Mouse (Mus musculus) B cell, adult 2 months (primary cell): Measurements from ENCODE around the gene Exosc9.
"Not testable (repeated sequence)": the region's sequence is repeated elsewhere in the genome, so short reads cannot be mapped to it uniquely, and the experiment has no call there.

Experiments used
- DNase-seq, 2 experiments: peaks; one replicate each; pipeline ENCODE4 v3.0.0; 2022

Exosc9 gene

GRCm38 (mm10) chr3:36559606-36560005 lies 7.2 kb downstream of the Exosc9 start:
- DNase-seq, result no peak

- no peak for DNase-seq
Observed at GRCm38 (mm10) chr3:36563666-36564065, 11.3 kb downstream of the Exosc9 start.

GRCm38 (mm10) chr3:36569836-36570235 lies 17.4 kb downstream of the Exosc9 start:
- no peak for DNase-seq

DNA sequence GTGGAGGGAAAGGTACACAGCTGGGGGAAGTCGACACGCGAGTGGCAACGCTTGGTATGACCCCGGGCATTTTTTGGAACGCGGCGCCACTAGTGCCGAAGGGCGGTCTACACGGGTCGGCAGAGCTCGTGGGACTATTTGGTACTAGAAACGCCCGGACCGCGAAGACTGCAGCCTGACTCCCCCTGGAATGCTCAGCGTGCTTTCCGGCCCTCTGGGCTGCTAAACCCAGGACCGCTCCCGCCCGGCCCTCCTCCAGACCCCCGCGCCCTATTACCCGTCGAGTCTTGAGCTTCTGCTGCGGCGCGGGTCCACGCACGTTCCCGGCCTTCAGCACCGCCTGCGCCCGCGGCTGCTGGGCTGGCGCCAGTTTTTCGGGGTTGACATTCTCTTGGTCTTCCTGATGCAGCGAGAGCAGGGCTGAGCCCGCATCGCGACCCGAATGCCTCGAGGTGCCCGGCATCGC lies 19.0 kb downstream of the Exosc9 start:
- no peak for DNase-seq

DNA sequence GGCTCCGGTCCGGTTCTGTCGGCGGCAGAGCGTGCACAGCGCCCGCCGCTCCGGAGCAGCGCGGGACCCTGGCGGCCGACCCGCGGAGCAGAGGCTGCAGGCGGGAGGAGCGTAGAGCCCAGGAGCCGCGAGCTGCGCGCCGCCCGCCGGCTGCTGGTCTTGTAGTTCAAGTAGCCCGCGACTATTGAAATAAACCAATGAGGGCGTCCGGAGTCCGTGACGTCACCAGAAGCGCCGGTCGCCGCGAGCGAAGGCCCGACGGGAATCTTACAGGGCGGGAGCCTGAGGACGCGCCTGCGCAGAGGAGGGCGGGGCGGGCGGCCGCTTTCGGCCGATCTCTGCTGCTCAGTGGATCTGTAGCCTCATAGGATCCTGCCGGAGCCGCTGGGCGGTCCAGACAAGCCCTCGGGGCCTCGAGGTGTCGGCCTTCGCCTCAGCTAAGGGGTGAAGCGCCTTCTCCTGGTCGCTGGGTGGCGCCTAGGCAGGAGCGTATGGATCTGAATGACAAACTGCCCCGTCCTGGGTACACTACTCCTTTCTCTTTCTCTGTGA lies 19.5 kb downstream of the Exosc9 start, which contains the start of gene Ccna2:
Gene Ccna2, minus strand, starts transcription at position 324 of the 552 bp plus-strand sequence.
- peak; percentile 97 to 98 for DNase-seq

DNA sequence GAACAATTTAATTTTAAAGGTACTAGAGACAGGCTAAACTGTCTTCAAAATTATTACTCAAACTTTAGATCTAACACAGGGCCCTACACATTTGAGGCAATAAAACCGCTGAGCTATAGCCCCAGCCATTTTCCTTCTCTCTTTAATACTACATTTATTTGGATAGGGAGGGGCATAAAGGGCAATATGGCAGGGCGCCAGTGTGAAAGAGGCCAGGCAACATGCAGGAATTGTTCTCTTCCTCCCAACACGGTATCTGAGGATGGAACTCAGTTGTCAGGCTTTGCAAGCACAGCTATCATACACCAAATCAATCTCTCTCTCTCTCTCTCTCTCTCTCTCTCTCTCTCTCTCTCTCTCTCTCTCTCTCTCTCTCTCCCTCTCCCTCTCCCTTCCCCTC lies 46.4 kb downstream of the Exosc9 start:
- DNase-seq, result no peak

DNA sequence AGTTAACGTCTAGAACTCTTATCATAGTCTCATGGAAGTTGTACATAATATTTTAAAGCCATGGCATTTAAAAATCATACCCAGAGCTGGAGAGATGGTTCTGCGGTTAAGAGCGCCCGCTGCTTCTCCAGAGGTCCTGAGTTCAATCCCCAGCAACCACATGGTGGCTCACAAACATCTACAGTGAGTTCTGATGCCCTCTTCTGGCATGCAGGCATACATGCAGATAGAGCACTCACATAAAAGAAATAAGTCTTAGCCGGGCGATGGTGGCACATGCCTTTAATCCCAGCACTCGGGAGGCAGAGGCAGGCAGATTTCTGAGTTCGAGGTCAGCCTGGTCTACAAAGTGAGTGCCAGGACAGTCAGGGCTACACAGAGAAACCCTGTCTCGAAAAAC lies 47.4 kb downstream of the Exosc9 start:
- not testable (repeated sequence) for DNase-seq

DNA sequence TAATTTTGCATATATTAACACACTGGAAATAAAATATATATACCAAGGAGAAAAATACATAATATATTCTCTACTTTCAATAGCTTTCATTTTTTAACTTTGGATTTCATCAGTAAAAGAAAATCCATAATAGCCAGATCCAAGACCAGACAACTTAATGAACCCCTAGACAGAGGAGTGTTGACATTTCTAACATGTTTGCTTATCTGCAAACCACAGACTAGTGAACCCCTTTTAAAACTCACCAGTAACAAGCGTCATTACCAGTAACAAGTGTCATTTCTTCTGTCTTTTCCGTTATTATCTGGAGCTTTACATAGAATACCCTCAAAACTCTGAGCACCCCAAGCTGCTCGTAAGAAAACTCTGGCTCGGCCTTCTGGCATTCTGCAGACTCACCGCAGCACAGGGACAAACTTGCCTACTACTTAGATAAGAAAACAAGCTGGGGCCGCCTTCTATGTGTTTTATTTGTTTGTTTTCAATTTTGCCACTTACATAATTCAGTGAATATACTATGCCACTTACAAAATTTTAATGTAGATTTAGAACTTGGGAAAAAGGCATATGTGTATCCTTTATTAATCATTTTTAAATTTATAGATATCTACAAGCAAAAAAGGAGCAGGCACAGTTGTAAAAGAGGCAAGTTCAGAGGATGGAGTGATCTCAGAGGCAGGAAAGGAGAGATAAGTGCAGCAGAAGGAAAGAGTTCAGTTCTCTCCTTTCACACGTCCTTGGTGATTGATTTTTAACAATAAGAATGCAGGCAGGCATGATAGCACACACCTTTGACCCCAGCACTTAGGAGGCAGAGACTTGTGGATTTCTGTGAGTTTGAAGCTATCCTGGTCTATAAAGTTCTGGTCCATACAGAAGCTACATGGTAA lies 53.7 kb downstream of the Exosc9 start:
- no peak for DNase-seq

GRCm38 (mm10) chr3:36612687-36613086 lies 60.3 kb downstream of the Exosc9 start:
- DNase-seq, result no peak

DNA sequence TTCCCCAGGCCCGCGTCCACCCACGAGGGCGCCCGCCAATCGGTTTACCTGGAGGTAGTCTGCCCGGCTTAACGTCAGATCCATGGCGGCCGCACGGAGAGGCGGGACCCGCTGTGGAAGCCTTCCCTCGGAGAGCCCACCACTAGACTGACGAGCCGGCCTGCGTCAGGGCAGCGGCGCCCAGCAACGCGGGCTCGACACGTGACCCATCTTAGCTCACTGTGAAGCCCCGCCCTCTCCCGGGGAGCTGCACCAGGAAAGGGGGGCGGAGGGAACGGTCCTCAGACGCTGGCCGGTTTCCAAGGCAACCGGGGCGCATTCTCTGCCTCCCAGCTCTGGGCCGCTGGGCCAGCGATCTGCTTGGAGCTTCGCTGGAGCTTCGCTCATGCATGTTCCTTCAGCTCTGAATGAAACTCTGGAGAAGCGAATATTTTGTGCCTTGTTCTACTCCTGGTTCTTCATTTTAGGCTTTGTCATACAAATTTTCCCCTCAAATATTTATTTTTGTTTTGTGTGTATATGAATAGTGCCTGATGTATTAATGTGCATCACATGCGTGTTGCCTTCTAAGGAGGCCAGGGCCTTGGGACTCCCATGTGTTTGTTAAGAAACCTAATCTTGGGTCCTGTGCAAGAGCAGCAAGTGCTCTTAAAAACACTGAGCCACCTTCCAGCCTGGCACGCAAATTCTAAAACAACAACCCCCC lies 60.9 kb downstream of the Exosc9 start, which contains the start of gene Bbs7:
Gene Bbs7, minus strand, starts transcription at position 276 of the 706 bp plus-strand sequence.
- peak; percentile 70 to 75 for DNase-seq

DNA sequence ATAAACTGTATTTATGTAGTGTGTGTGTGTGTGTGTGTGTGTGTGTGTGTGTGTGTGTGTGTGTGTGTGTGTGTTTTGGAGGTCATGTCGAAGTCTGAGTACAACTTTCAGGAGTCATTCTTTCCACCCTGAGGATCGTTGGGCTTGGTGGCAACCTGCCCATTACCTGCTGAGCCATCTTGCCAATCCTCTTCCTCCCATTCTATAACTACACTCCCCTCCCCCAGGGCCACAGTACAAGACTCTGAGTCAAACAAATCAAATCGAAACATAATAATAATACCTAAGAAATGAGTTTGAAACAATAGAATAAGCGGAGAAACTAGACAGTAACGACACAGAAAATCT lies 61.5 kb downstream of the Exosc9 start:
- DNase-seq, result no peak
